Mouse (Mus musculus): Measurements from ENCODE around the gene Aebp2. TPM values are rescaled to one million over a fixed set of nuclear protein-coding genes. Genes with fewer than 3 reads are reported as not detected.

The Aebp2 gene
- polyA plus RNA-seq, 1 experiment = 46.1 TPM

- H3K4me3 ChIP-seq (ENCODE audit: insufficient read depth, low read length) = no peak overlapping the region
- peaks cover 9% of the 10 kb centered on the region; the same call in 1 of the 2 replicates for H3K4me1 ChIP-seq (ENCODE audit: control insufficient read depth, insufficient read depth, low read length)
- H3K27ac ChIP-seq (ENCODE audit: insufficient read depth, low read depth, low read length) = no peak overlapping the region
- TF ChIP-seq CTCF (IDR thresholded peaks at IDR 0.05; ENCODE audit: low read depth, low read length) (no peak), POLR2A (IDR thresholded peaks at IDR 0.05; ENCODE audit: borderline replicate concordance, low read depth, low read length) (no peak)
Measured at GRCm38 (mm10) chr6:140605732-140606131, 16.7 kb upstream of the Aebp2 start.

- peaks cover 9% of the 10 kb centered on the region; the same call in 1 of the 2 replicates for H3K4me1 ChIP-seq (ENCODE audit: control insufficient read depth, insufficient read depth, low read length)
- TF ChIP-seq POLR2A (IDR thresholded peaks at IDR 0.05; ENCODE audit: borderline replicate concordance, low read depth, low read length) (no peak), CTCF (IDR thresholded peaks at IDR 0.05; ENCODE audit: low read depth, low read length) (no peak)
- no peak overlapping the region for H3K4me3 ChIP-seq (ENCODE audit: insufficient read depth, low read length)
- H3K27ac ChIP-seq (ENCODE audit: insufficient read depth, low read depth, low read length) = no peak overlapping the region
Measured at GRCm38 (mm10) chr6:140606534-140606933, 15.9 kb upstream of the Aebp2 start.

GRCm38 (mm10) chr6:140608666-140609065 is 13.8 kb upstream of the Aebp2 start:
- TF ChIP-seq POLR2A (IDR thresholded peaks at IDR 0.05; ENCODE audit: borderline replicate concordance, low read depth, low read length) (no peak), CTCF (IDR thresholded peaks at IDR 0.05; ENCODE audit: low read depth, low read length) (no peak)
- peaks cover 12% of the 10 kb centered on the region for H3K4me1 ChIP-seq (ENCODE audit: control insufficient read depth, insufficient read depth, low read length)
- H3K4me3 ChIP-seq (ENCODE audit: insufficient read depth, low read length) = no peak overlapping the region
- no peak overlapping the region for H3K27ac ChIP-seq (ENCODE audit: insufficient read depth, low read depth, low read length)

- Histone ChIP-seq H3K4me1 (ENCODE audit: control insufficient read depth, insufficient read depth, low read length) (peaks cover 19% of the 10 kb centered on the region), H3K27ac (ENCODE audit: insufficient read depth, low read depth, low read length) (0 out of 2 replicates have a peak overlapping the region, but pooled peaks have one; percentile 15), H3K4me3 (ENCODE audit: insufficient read depth, low read length) (no peak overlapping the region)
- no peak for TF ChIP-seq POLR2A (IDR thresholded peaks at IDR 0.05; ENCODE audit: borderline replicate concordance, low read depth, low read length)
- TF ChIP-seq CTCF (IDR thresholded peaks at IDR 0.05; ENCODE audit: low read depth, low read length) = no peak
Measured at GRCm38 (mm10) chr6:140609533-140609932, 12.9 kb upstream of the Aebp2 start.

GRCm38 (mm10) chr6:140610117-140610516 is 12.3 kb upstream of the Aebp2 start:
- 0 out of 2 replicates have a peak overlapping the region, but pooled peaks have one; percentile 9 for H3K27ac ChIP-seq (ENCODE audit: insufficient read depth, low read depth, low read length)
- H3K4me3 ChIP-seq (ENCODE audit: insufficient read depth, low read length) = no peak overlapping the region
- peaks cover 25% of the 10 kb centered on the region for H3K4me1 ChIP-seq (ENCODE audit: control insufficient read depth, insufficient read depth, low read length)
- TF ChIP-seq CTCF (IDR thresholded peaks at IDR 0.05; ENCODE audit: low read depth, low read length) (no peak), POLR2A (IDR thresholded peaks at IDR 0.05; ENCODE audit: borderline replicate concordance, low read depth, low read length) (no peak)

- TF ChIP-seq POLR2A (IDR thresholded peaks at IDR 0.05; ENCODE audit: borderline replicate concordance, low read depth, low read length) = no peak
- no peak for TF ChIP-seq CTCF (IDR thresholded peaks at IDR 0.05; ENCODE audit: low read depth, low read length)
Measured at GRCm38 (mm10) chr6:140611282-140611681, 11.2 kb upstream of the Aebp2 start.

GRCm38 (mm10) chr6:140611893-140612473 is 10.5 kb upstream of the Aebp2 start:
- peaks cover 25% of the 10 kb centered on the region for H3K4me1 ChIP-seq (ENCODE audit: control insufficient read depth, insufficient read depth, low read length)
- TF ChIP-seq POLR2A (IDR thresholded peaks at IDR 0.05; ENCODE audit: borderline replicate concordance, low read depth, low read length) (no peak), CTCF (IDR thresholded peaks at IDR 0.05; ENCODE audit: low read depth, low read length) (no peak)
- H3K4me3 ChIP-seq (ENCODE audit: insufficient read depth, low read length) = no peak overlapping the region
- no peak overlapping the region for H3K27ac ChIP-seq (ENCODE audit: insufficient read depth, low read depth, low read length)

More at GRCm38 (mm10) chr6:140611282-140611681, 11.2 kb upstream of the Aebp2 start:
- H3K4me3 ChIP-seq (ENCODE audit: insufficient read depth, low read length) = no peak overlapping the region
- H3K4me1 ChIP-seq (ENCODE audit: control insufficient read depth, insufficient read depth, low read length) = peaks cover 25% of the 10 kb centered on the region
- H3K27ac ChIP-seq (ENCODE audit: insufficient read depth, low read depth, low read length) = no peak overlapping the region

GRCm38 (mm10) chr6:140613822-140614221 is 8.6 kb upstream of the Aebp2 start:
- TF ChIP-seq CTCF (IDR thresholded peaks at IDR 0.05; ENCODE audit: low read depth, low read length) (no peak), POLR2A (IDR thresholded peaks at IDR 0.05; ENCODE audit: borderline replicate concordance, low read depth, low read length) (no peak)
- Histone ChIP-seq H3K4me3 (ENCODE audit: insufficient read depth, low read length) (no peak overlapping the region), H3K27ac (ENCODE audit: insufficient read depth, low read depth, low read length) (no peak overlapping the region), H3K4me1 (ENCODE audit: control insufficient read depth, insufficient read depth, low read length) (peaks cover 25% of the 10 kb centered on the region)

- Histone ChIP-seq H3K27ac (ENCODE audit: insufficient read depth, low read depth, low read length) (no peak overlapping the region), H3K4me3 (ENCODE audit: insufficient read depth, low read length) (no peak overlapping the region), H3K4me1 (ENCODE audit: control insufficient read depth, insufficient read depth, low read length) (peaks cover 26% of the 10 kb centered on the region)
- no peak for TF ChIP-seq POLR2A (IDR thresholded peaks at IDR 0.05; ENCODE audit: borderline replicate concordance, low read depth, low read length)
- TF ChIP-seq CTCF (IDR thresholded peaks at IDR 0.05; ENCODE audit: low read depth, low read length) = no peak
Measured at GRCm38 (mm10) chr6:140614711-140615110, 7.8 kb upstream of the Aebp2 start.

GRCm38 (mm10) chr6:140620531-140621349 is 1.7 kb upstream of the Aebp2 start:
- Histone ChIP-seq H3K4me1 (ENCODE audit: control insufficient read depth, insufficient read depth, low read length) (peaks cover 32% of the 10 kb centered on the region), H3K27ac (ENCODE audit: insufficient read depth, low read depth, low read length) (peak overlapping the region; percentile 24), H3K4me3 (ENCODE audit: insufficient read depth, low read length) (no peak overlapping the region)
- TF ChIP-seq CTCF (IDR thresholded peaks at IDR 0.05; ENCODE audit: low read depth, low read length) (no peak), POLR2A (IDR thresholded peaks at IDR 0.05; ENCODE audit: borderline replicate concordance, low read depth, low read length) (no peak)

Data from bone marrow macrophage, adult 2 months (primary cell).